Mouse (Mus musculus) embryonic fibroblast, embryonic 13.5 days (primary cell): Measurements from ENCODE around the gene E030018B13Rik. TPM values are rescaled to one million over a fixed set of nuclear protein-coding genes. Genes with fewer than 3 reads are reported as not detected.

ENCODE experiments used
- H3K27ac ChIP-seq: 2 replicates; pipeline ENCODE4 v1.5.1; 2012; ENCODE audit warnings: low read length, control low read depth, inconsistent platforms; ENCODE audit not compliant: insufficient read depth
- H3K4me1 ChIP-seq: 2 replicates; pipeline ENCODE4 v1.6.1; 2011; ENCODE audit warnings: low read length; ENCODE audit not compliant: control insufficient read depth, insufficient read depth
- H3K4me3 ChIP-seq: 2 replicates; pipeline ENCODE4 v1.5.1; 2011; ENCODE audit warnings: mild to moderate bottlenecking, control low read depth, low read length; ENCODE audit not compliant: insufficient read depth
- CTCF ChIP-seq: IDR thresholded peaks from 2 replicates; pipeline ENCODE4 v1.5.1; 2011; ENCODE audit warnings: mild to moderate bottlenecking, control low read depth, low read length, moderate library complexity, borderline replicate concordance; ENCODE audit not compliant: insufficient read depth
- POLR2A ChIP-seq: IDR thresholded peaks from 2 replicates; pipeline ENCODE4 v1.6.1; 2011; ENCODE audit warnings: low read depth, mild to moderate bottlenecking, control low read depth, low read length, moderate library complexity
- polyA plus RNA-seq: library from polyadenylated mRNA; stranded (reverse); fragments of >200 nt; gene quantifications from 2 replicates; pipeline ENCODE4 v1.2.4, GENCODE M21; 2011; ENCODE audit warnings: low read depth; ENCODE audit not compliant: missing spikeins, insufficient read length

E030018B13Rik gene
- polyA plus RNA-seq, 1 experiment, result not detected

GRCm38 (mm10) chr7:63896276-63896967 is 20.2 kb upstream of the E030018B13Rik start:
- no peak overlapping the region for H3K4me3 ChIP-seq
- peaks cover 10% of the 10 kb centered on the region for H3K4me1 ChIP-seq
- H3K27ac ChIP-seq, result no peak overlapping the region
- TF ChIP-seq POLR2A (no peak), CTCF (no peak)

GRCm38 (mm10) chr7:63896968-63897468 is 19.6 kb upstream of the E030018B13Rik start:
- TF ChIP-seq CTCF (peak; percentile 63; the same call in 1 of the 2 replicates), POLR2A (no peak)
- Histone ChIP-seq H3K4me1 (peaks cover 10% of the 10 kb centered on the region), H3K27ac (peak overlapping the region; percentile 46; the same call in 1 of the 2 replicates), H3K4me3 (no peak overlapping the region)

- no peak overlapping the region for H3K4me3 ChIP-seq
- H3K4me1 ChIP-seq, result peaks cover 10% of the 10 kb centered on the region
- no peak overlapping the region for H3K27ac ChIP-seq
- no peak for TF ChIP-seq POLR2A
These were observed 19.0 kb upstream of the E030018B13Rik start for GRCm38 (mm10) chr7:63897655-63898054.

- TF ChIP-seq POLR2A (no peak), CTCF (no peak)
These were observed 18.5 kb upstream of the E030018B13Rik start for GRCm38 (mm10) chr7:63898201-63898600.

GRCm38 (mm10) chr7:63899925-63900324 is 16.7 kb upstream of the E030018B13Rik start:
- TF ChIP-seq CTCF (no peak), POLR2A (no peak)
- Histone ChIP-seq H3K4me3 (no peak overlapping the region), H3K27ac (no peak overlapping the region), H3K4me1 (peaks cover 20% of the 10 kb centered on the region)

More at GRCm38 (mm10) chr7:63898201-63898600, 18.5 kb upstream of the E030018B13Rik start:
- Histone ChIP-seq H3K4me3 (no peak overlapping the region), H3K27ac (no peak overlapping the region), H3K4me1 (peaks cover 16% of the 10 kb centered on the region)

- Histone ChIP-seq H3K4me3 (no peak overlapping the region), H3K4me1 (peaks cover 22% of the 10 kb centered on the region), H3K27ac (no peak overlapping the region)
- no peak for TF ChIP-seq POLR2A
- no peak for TF ChIP-seq CTCF
These were observed 16.2 kb upstream of the E030018B13Rik start for GRCm38 (mm10) chr7:63900411-63900810.

GRCm38 (mm10) chr7:63901346-63901745 is 15.3 kb upstream of the E030018B13Rik start:
- TF ChIP-seq POLR2A (no peak), CTCF (no peak)
- no peak overlapping the region for H3K4me3 ChIP-seq
- no peak overlapping the region for H3K27ac ChIP-seq
- peaks cover 27% of the 10 kb centered on the region for H3K4me1 ChIP-seq

GRCm38 (mm10) chr7:63901942-63902341 is 14.7 kb upstream of the E030018B13Rik start:
- H3K4me1 ChIP-seq, result peaks cover 27% of the 10 kb centered on the region
- TF ChIP-seq POLR2A (no peak), CTCF (no peak)
- no peak overlapping the region for H3K27ac ChIP-seq
- no peak overlapping the region for H3K4me3 ChIP-seq

- Histone ChIP-seq H3K4me1 (peaks cover 19% of the 10 kb centered on the region), H3K27ac (no peak overlapping the region)
- no peak for TF ChIP-seq POLR2A
- no peak for TF ChIP-seq CTCF
These were observed 13.9 kb upstream of the E030018B13Rik start for GRCm38 (mm10) chr7:63902604-63903210.

GRCm38 (mm10) chr7:63903635-63904380 is 12.8 kb upstream of the E030018B13Rik start:
- H3K27ac ChIP-seq, result no peak overlapping the region
- TF ChIP-seq POLR2A (no peak), CTCF (no peak)

More at GRCm38 (mm10) chr7:63902604-63903210, 13.9 kb upstream of the E030018B13Rik start:
- no peak overlapping the region for H3K4me3 ChIP-seq

More at GRCm38 (mm10) chr7:63903635-63904380, 12.8 kb upstream of the E030018B13Rik start:
- H3K4me1 ChIP-seq, result peaks cover 16% of the 10 kb centered on the region
- H3K4me3 ChIP-seq, result no peak overlapping the region
